Mouse (Mus musculus) megakaryocyte progenitor cell, adult 5-6 weeks (primary cell): ENCODE data around the gene Elof1. TPM values are rescaled to one million over a fixed set of nuclear protein-coding genes. Genes with fewer than 3 reads are reported as not detected.

ENCODE experiments used
- ATAC-seq: replicated peaks from 2 replicates; pipeline ENCODE4 v1.8.0; 2016; ENCODE audit warnings: mild to moderate bottlenecking, moderate TSS enrichment, inconsistent platforms; ENCODE audit not compliant: poor library complexity
- total RNA-seq, 2 experiments: library from RNA; stranded (forward) in 1 of 2; stranded (reverse) in 1 of 2; fragments of 157-497, 149-512 nt in 1 of 2; fragments of 200-1000 nt in 1 of 2; gene quantifications; 2 replicates each; pipeline versions ENCODE4 v1.2.3 to v1.2.4; 2015 to 2017

The Elof1 gene
- total RNA-seq, 2 experiments from 2014 or later: 43.6 to 124 TPM

DNA sequence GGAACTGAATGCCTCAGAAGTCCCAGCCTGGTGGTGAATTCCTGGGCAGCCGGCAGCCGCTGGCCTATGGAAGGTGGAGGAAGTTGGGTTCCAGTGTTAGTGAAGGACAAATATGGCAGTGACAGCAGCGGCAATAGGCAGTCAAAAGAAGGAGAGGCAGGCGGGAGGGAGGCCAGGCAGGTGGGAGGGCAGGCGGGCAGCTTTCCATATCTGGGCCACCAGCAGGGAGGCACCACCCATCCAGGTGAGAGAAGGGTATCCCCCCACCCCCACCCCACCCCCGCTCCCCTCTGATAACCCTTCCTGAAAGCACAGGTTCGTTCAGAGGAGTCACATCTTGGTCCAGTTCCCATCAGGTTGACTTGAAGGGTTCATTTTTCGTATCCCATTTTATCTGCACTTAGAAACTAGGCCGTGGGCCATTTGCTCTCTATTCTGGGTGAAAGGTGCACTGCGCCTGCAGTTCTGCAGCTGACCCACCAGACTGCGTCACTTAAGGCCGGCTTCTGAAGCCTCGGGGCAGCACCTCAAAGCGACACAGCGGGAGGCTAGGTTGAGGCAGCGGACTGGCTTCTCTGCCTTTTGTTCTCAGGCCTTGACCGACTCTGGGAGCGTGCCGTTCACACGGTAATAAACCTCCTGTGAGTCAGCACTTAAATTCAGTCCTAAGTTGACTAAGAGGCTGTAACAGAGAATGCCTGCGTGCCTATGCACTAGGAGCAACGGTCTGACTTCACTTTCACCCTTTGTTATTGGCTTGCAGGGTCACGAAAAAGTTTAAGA lies 20.0 kb upstream of the Elof1 start:
- ATAC-seq: no peak

GRCm38 (mm10) chr9:22135644-22136390 lies 18.8 kb upstream of the Elof1 start, which contains the start of gene Acp5:
Gene Acp5, minus strand, starts transcription at chr9:22135711.
- ATAC-seq: peak; percentile 64

DNA sequence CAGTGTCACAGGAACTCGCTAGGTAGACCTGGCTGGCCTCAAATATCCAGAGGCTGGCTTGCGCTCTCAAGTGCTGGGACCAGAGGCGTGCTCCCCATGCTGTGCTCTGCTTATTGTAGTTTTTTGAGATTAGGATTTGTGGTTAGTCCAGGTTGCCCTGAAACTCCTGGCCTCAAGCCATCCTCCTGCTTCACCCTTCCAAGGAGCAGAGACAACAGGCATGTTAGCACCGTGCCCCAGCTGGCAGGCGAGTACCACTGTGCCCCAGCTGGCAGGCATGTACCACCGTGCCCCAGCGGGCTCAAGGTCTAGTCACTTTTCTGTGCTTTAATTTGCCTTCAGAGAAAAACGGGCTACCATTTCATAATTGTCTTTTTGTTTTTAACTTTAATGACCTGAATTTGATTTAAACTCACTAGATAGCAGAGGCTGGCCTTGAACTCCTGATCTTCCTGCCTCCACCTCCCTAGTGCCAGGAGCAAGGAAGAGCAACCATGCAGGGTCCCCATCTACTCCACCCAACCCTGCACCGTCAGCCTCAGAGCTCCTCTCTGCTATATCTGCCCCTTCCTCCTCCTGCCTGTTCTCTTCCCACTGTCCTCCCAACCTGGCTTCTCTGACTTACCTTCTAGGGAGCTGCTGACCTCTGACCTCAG lies 18.1 kb upstream of the Elof1 start:
- ATAC-seq: peak; percentile 21

DNA sequence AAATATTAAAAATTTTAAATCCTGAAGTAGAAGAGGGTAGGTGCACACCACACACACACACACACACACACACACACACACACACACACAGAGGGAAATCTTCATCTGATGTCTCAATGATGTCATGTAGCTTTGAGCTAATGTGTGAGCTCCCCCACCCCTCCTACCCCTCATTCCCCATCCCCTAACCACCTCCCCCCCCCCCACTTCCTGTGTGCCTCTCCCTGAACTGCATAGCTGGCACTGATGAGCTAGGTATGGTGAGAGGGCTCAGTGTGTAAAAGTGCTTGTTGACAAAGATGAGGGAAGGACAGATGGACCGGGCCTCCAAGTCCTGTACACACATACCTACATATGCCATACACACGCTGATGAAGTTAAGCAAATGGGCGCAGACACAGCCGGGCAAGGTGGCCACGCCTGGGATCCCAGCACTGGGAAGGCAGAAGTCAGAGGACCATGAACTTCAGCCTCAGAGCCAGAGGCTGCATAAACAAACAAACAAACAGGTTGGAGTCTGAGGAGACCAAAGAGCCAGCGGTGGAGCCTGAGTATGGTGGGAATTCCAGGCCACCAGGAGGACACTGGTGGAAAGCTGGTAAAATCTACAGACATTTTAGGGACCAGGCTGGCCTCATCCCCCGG lies 17.4 kb upstream of the Elof1 start:
- ATAC-seq: no peak

DNA sequence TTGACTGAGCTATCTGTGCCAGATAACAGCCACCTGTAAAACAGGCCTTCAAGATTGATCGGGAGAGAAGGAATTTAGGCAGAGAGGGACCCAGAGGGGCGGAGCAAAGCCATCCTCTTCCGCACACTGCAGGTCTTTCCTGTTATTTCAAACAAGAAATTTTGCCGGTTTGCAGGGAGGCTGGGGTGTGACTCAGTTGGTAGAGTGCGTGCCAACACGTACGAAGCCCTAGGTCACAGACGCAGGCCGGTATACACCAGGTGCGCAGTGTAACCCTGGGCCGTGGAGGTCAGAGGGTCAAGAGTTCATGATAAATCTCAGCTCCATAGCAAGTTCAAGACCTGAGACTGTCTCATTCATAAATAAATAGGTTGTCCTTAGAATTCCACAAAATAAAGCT lies 15.2 kb upstream of the Elof1 start:
- ATAC-seq: no peak

GRCm38 (mm10) chr9:22131226-22131981 lies 14.4 kb upstream of the Elof1 start:
- ATAC-seq: peak; percentile 51

- ATAC-seq: peak; percentile 42; the same call in 1 of the 2 replicates
Measured at GRCm38 (mm10) chr9:22125246-22126027, 8.5 kb upstream of the Elof1 start.

GRCm38 (mm10) chr9:22124169-22124568 lies 7.2 kb upstream of the Elof1 start:
- no peak for ATAC-seq

- ATAC-seq: peak; percentile 20; the same call in 1 of the 2 replicates
Measured at GRCm38 (mm10) chr9:22123069-22123609, 6.2 kb upstream of the Elof1 start.

DNA sequence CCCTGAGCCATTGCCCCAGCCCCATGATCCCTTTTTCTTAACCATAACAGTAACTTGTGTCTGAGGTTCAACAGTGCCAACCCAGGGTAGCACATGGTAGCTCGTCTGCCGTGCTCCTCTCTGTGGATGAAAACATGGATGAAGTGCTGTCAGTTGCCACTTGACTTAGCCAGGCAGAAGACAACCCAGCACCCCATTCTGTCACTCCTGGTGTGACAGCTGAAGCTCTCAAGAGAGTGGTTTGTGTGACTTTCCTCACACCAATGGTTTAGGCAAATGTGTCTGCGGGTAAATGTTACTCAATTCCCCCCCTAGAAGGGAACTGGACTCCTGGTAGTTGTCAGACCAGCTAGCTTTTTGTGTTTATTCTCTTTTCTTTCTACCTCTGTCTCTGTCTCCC lies 5.0 kb upstream of the Elof1 start:
- ATAC-seq: peak; percentile 52

DNA sequence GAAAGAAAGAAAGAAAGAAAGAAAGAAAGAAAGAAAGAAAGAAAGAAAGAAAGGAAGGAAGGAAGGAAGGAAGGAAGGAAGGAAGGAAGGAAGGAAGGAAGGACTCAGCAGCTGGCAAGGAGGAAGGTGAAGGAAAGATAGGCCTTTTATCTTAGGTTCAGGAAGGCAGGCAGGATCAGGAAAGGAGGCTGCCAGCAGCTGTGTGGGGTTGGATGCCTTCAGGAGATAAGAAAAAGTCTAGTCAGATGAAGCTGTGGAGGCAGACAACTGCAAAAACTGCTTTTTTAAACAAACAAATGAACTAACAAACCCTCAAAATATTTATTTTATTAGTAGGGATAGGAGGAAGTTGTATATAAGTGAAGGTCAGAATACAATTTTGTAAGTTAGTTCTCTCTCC lies 4.6 kb upstream of the Elof1 start:
- ATAC-seq: no peak

GRCm38 (mm10) chr9:22119543-22119942 lies 2.6 kb upstream of the Elof1 start:
- ATAC-seq: 0 out of 2 replicates have a peak, but pooled peaks have one; percentile 10

- peak; percentile 50 for ATAC-seq
Measured at GRCm38 (mm10) chr9:22117754-22118456, 933 bp upstream of the Elof1 start.

- 0 out of 2 replicates have a peak, but pooled peaks have one; percentile 22 for ATAC-seq
Measured at GRCm38 (mm10) chr9:22116086-22116485, 886 bp downstream of the Elof1 start.

DNA sequence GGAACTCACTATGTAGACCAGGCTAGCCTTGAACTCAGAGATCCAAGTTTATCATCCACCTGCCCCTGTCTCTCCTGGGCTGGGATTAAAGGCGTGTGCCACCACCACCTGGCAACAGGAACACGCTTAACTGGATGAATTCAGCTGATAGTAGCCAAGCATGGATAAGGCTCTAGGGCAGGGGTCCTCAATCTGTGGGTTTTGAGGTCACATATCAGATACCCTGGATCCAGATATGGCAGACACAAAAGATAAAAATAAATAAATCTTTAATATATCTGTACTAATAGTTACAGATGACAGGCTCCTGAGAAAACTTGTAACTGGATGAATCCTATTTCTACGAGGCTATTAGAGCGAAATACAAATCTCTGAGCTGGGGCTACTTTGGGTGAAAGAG lies 1.3 kb downstream of the Elof1 start:
- no peak for ATAC-seq

DNA sequence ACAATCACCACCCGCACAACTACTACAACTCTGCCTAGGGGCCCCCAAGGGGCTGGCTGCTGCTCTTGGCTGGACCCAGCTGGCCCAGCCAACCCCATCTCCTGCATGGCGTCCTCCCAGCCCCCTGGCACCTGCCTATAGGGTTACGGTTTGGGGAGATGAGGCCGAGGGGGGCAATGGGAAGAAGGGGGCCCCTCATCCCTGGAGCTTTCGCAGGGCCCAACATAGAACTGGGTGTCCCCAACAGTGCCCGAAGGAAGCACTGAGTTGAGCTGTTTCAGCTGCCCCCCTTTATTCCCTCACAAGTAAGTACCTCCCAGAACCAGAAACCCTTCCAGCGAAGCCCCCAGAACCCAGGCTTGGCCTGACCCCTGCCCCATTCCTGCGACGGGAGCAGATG lies 8.8 kb downstream of the Elof1 start:
- ATAC-seq: no peak

- ATAC-seq: no peak
Measured at GRCm38 (mm10) chr9:22099922-22100321, 17.1 kb downstream of the Elof1 start.

DNA sequence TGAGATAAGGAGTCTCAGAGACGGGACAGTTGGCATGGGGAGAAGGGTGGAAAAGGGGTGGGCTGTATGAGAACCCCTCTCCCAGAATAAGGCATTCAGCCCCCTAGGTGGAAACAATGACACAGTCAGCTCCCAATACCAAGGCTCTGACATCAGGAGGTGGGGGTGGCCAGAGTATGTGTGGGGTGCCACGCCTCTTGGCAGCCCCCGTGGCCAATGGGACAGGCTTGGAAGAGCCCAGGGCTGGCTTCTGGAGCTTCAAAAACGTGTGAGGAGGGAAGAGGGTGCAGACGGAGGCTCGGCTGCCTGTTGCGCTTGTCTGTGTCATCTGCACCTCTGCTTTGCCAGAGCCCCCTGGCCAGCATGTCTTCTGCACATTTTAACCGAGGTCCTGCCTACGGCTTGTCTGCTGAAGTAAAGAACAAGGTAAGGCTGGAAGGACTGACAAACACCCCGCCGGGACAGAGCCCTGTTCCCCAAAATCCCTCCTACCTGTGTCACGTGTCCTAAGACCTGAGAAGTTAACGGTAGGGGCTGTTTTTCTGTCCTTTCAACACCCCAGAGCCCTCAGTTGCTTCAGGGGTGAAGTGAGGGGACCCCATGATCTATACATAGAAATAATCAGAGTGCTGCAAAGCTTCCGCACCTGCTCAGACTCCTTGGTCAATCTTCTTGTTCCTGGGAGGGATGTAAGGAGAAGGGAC lies 17.8 kb downstream of the Elof1 start, which contains the start of gene Cnn1:
Gene Cnn1, plus strand, starts transcription at position 224 of the 704 bp plus-strand sequence.
- peak; percentile 37; the same call in 1 of the 2 replicates for ATAC-seq
